Mouse (Mus musculus) cerebellum, adult 2 months (tissue): ENCODE measurements around the gene Lcn11.

Experiments used
- CTCF ChIP-seq: fragments of 200-500 bp; IDR thresholded peaks from 2 replicates; pipeline ENCODE4 v1.5.1; 2011; ENCODE audit warnings: low read depth, mild to moderate bottlenecking, control low read depth, low read length, moderate library complexity, borderline replicate concordance; ENCODE audit not compliant: insufficient read depth
- POLR2A ChIP-seq: fragments of 200-500 bp; IDR thresholded peaks from 2 replicates; pipeline ENCODE4 v1.6.1; 2011; ENCODE audit warnings: low read length, control low read depth, borderline replicate concordance; ENCODE audit not compliant: insufficient read depth

DNA sequence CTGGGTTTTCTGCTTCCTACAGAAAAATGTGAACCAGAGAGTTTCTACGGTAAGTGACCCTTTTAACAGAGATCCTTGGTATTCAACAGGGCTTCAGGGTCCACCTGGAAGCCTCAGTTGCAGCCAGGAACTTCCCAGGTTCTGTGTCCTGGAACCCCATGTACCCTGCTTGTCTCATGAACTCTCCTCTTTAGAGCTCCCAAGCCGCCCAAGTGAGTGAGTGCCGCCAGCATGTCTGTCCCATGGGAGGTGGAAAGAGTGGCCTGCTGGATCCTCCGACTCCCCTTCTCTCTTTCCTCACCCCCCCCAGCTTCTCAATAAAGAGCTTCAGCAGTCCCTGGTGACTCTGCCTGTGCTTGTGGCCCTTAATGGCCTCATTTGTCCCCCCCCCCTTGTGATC lies 9.1 kb upstream of the Lcn11 start:
- no peak for TF ChIP-seq CTCF
- no peak for TF ChIP-seq POLR2A
